Mouse (Mus musculus) megakaryocyte, embryonic 14.5 days (primary cell): ENCODE data around the gene Tenm3. TPM values are rescaled to one million over a fixed set of nuclear protein-coding genes. Genes with fewer than 3 reads are reported as not detected.

ENCODE experiments used
- H3K27me3 ChIP-seq: replicated peaks from 2 replicates; pipeline ENCODE3; 2012; ENCODE audit warnings: inconsistent platforms
- H3K36me3 ChIP-seq: replicated peaks from 2 replicates; pipeline ENCODE3; 2012; ENCODE audit warnings: low read length, inconsistent platforms, mixed read lengths
- H3K4me1 ChIP-seq: 2 replicates; pipeline ENCODE4 v1.6.1; 2012; ENCODE audit warnings: inconsistent platforms
- H3K4me3 ChIP-seq: replicated peaks from 2 replicates; pipeline ENCODE3; 2012; ENCODE audit warnings: moderate library complexity, mild to moderate bottlenecking, inconsistent platforms
- H3K9me3 ChIP-seq: 2 replicates; pipeline ENCODE4 v1.6.1; 2012; ENCODE audit warnings: inconsistent platforms
- FLI1 ChIP-seq: IDR thresholded peaks from 2 replicates; pipeline ENCODE4 v1.6.1; 2012; ENCODE audit warnings: low read length, inconsistent platforms, mixed read lengths
- GATA1 ChIP-seq: IDR thresholded peaks from 3 replicates; pipeline ENCODE4 v1.6.1; 2012; ENCODE audit warnings: mixed read lengths, low read length, inconsistent platforms, borderline replicate concordance
- polyA plus RNA-seq: library from polyadenylated mRNA; stranded (reverse); fragments of >175 nt; gene quantifications from 2 replicates; pipeline ENCODE4 v1.2.3, GENCODE M21; 2012; ENCODE audit warnings: low replicate concordance; ENCODE audit not compliant: insufficient read depth

Gene Tenm3
- polyA plus RNA-seq, 1 experiment: 0.39 TPM

DNA sequence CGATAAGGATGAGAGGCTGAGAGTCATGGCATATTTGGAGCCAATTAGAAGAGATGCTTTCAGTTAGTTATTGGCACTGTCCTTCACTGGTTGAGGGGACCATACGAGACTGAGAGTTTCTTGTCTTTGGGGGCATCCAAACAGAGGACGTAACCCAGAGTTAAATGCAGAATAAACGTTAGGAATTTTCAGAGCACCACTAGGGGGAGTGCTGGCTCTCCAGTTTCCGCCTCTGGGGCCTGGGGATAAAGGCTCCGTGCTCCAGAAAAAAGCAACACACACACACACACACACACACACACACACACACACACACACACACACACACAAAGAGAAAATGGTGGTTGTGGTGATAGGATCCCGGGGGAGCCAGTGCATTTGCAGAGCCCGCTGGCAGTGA lies 636.8 kb downstream of the Tenm3 start:
- Histone ChIP-seq H3K36me3 (no peaks in the 10 kb centered on the region), H3K4me1 (no peaks in the 10 kb centered on the region), H3K9me3 (peaks cover 51% of the 10 kb centered on the region), H3K4me3 (no peak overlapping the region), H3K27me3 (no peaks in the 10 kb centered on the region)
- TF ChIP-seq GATA1 (no peak), FLI1 (no peak)

DNA sequence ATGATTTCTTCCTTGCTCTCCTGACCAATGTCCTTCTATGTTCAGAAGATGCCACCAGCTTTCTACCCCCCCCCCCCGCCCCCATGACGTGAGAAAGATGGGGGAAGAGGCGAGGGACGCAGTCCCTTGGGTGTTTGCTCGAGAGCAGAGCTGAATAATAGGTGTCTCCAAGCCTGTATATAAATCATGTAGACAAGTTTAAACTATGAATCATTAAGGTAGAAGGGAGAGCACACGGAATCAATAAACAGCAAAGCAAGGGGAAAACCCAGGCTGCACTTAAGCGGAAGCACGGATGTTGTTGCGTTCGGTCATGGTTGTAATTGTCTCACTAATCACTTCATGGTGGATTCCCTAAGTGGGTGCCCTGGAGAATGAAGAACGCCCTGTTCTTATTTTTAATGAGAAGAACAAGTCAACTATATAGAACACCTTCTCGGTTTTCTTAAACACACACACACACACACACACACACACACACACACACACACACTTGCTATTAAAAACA lies 638.9 kb downstream of the Tenm3 start:
- Histone ChIP-seq H3K9me3 (peaks cover 40% of the 10 kb centered on the region), H3K27me3 (no peaks in the 10 kb centered on the region)

GRCm38 (mm10) chr8:48204114-48204837 lies 639.5 kb downstream of the Tenm3 start:
- TF ChIP-seq GATA1 (no peak), FLI1 (no peak)

More for the DNA sequence above, 638.9 kb downstream of the Tenm3 start:
- TF ChIP-seq FLI1 (no peak), GATA1 (no peak)
- no peaks in the 10 kb centered on the region for H3K36me3 ChIP-seq
- no peaks in the 10 kb centered on the region for H3K4me1 ChIP-seq
- H3K4me3 ChIP-seq: no peak overlapping the region

DNA sequence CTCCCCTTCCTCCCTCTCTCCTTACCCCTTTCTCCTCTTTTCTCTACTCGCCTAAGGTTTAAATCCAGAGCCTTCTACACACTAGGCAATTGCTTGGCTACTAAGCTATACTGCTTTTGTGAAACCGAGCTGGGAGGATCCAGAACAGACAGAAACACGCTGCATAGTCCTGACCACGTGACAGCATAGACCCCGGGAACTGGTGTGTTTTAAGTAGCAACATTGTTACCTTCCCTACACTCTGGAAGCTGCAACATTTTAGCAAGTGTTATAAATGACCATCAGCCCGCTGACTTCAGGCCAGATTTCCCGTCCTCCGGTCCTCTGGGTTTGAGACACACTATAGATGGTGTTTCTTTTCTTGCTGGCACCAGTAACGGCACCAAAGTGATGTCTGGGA lies 640.1 kb downstream of the Tenm3 start:
- Histone ChIP-seq H3K36me3 (no peaks in the 10 kb centered on the region), H3K4me3 (no peak overlapping the region), H3K9me3 (peaks cover 45% of the 10 kb centered on the region), H3K27me3 (no peaks in the 10 kb centered on the region), H3K4me1 (no peaks in the 10 kb centered on the region)
- TF ChIP-seq FLI1 (no peak), GATA1 (no peak)

More at GRCm38 (mm10) chr8:48204114-48204837, 639.5 kb downstream of the Tenm3 start:
- Histone ChIP-seq H3K4me1 (no peaks in the 10 kb centered on the region), H3K36me3 (no peaks in the 10 kb centered on the region), H3K9me3 (peaks cover 44% of the 10 kb centered on the region), H3K4me3 (no peak overlapping the region), H3K27me3 (no peaks in the 10 kb centered on the region)

DNA sequence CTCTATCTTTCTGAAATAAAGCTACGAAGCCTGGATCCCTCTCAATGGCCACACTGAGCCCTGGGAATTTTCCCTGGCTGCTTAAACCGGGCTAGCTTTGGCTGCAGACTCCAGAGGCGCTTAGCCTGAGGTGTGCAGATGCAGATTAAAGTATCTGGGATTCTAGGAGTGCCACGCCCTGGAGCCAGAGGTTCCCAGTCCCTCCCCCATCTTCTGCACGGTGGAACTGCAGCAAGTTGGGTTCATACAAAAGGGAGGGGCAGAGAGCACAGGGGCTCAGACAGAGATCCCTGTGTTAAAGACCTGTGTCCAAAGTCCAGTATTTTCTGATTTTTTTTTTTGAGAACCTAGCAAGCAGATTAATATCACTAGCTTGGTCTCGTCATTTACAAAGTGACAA lies 640.6 kb downstream of the Tenm3 start:
- H3K9me3 ChIP-seq: peaks cover 45% of the 10 kb centered on the region
- no peaks in the 10 kb centered on the region for H3K4me1 ChIP-seq
- H3K27me3 ChIP-seq: no peaks in the 10 kb centered on the region
- H3K36me3 ChIP-seq: no peaks in the 10 kb centered on the region
- no peak overlapping the region for H3K4me3 ChIP-seq
- no peak for TF ChIP-seq FLI1
- no peak for TF ChIP-seq GATA1

GRCm38 (mm10) chr8:48202632-48203031 lies 641.1 kb downstream of the Tenm3 start:
- TF ChIP-seq FLI1 (no peak), GATA1 (no peak)
- H3K4me3 ChIP-seq: no peak overlapping the region
- no peaks in the 10 kb centered on the region for H3K36me3 ChIP-seq
- no peaks in the 10 kb centered on the region for H3K27me3 ChIP-seq
- peaks cover 48% of the 10 kb centered on the region for H3K9me3 ChIP-seq
- no peaks in the 10 kb centered on the region for H3K4me1 ChIP-seq

DNA sequence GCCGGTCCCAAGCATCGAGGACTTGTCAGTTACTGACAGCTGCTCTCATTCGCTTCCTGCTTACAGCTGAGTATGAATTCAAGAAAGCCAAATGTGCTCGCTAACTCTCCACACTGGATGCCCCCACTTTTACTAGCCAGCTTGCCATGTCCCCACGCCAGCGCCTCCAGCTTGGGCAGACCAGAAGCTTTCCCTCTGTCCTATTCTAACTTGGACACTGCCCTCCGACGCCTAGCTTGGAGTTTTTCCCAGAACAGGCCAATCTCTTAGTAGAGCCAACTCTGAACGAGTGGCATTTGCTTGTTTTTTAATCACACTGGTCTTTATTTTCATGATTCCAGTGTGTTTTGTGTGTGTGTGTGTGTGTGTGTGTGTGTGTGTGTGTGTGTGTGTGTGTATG lies 644.6 kb downstream of the Tenm3 start:
- Histone ChIP-seq H3K4me1 (no peaks in the 10 kb centered on the region), H3K27me3 (no peaks in the 10 kb centered on the region), H3K36me3 (no peaks in the 10 kb centered on the region), H3K9me3 (peaks cover 54% of the 10 kb centered on the region), H3K4me3 (no peak overlapping the region)
- no peak for TF ChIP-seq FLI1
- no peak for TF ChIP-seq GATA1

DNA sequence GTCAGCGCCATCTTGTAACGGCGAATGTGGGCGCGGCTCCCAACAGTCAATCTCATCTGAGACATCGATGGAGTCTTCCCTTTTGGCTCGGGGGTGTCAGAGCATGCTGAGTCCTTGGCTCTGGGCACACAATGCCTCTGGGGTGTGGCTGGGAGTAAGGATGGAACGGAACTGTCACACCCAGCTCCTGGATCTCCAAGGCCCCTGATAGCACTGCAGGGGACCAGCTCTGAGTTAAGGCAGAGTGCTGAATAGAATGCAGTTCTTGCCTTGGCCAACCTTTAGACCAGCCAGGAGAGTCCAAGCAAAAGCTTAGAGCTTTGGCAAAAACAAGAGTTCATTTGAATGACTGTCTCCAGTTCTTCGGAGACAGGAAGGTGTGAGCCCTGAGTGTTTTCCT lies 647.8 kb downstream of the Tenm3 start:
- Histone ChIP-seq H3K9me3 (peaks cover 40% of the 10 kb centered on the region), H3K27me3 (no peaks in the 10 kb centered on the region), H3K36me3 (no peaks in the 10 kb centered on the region), H3K4me3 (no peak overlapping the region), H3K4me1 (no peaks in the 10 kb centered on the region)
- TF ChIP-seq GATA1 (no peak), FLI1 (no peak)

DNA sequence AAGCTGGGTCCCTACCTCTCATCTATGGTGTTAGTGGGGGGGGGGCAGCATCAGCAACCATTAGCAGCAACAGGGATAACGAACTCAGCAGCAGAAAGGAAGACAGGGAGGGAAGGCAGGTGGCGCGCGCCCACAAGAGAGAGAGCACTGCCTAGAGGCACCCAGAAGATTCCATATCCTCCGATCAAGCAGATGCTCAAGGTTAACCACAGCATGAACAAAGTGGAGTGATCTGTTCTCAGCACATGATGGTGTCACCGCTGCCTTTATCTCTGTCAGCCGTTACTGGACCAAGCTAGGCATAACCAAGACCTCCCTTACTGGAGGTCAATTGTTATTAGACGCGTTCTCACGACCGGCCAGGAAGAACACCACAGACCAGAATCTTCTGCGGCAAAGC lies 655.2 kb downstream of the Tenm3 start:
- TF ChIP-seq GATA1: no peak
- TF ChIP-seq FLI1: no peak
- Histone ChIP-seq H3K27me3 (no peaks in the 10 kb centered on the region), H3K4me3 (no peak overlapping the region), H3K4me1 (no peaks in the 10 kb centered on the region), H3K9me3 (peaks cover 19% of the 10 kb centered on the region), H3K36me3 (no peaks in the 10 kb centered on the region)

DNA sequence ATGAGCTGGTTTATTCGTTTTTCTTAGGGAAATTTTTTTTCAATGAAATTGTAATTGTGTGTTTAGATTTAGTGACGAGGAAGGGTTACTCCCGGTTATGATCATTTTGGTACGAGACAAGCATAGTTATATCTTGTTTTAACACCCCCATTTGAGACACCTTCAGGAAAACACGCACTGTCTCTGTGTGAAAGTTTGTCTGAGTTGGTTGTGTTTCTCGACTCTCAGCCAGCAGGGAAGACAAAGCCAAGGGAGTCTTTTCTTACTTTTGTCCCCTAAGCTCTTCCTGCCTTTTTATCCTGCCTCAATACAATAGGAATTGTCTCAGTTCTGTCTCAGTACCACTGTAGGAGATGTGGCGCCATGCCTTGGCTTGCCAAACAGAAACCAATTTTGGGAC lies 660.0 kb downstream of the Tenm3 start:
- H3K9me3 ChIP-seq: peaks cover 44% of the 10 kb centered on the region
- no peaks in the 10 kb centered on the region for H3K36me3 ChIP-seq
- no peak for TF ChIP-seq FLI1
- TF ChIP-seq GATA1: no peak
- H3K4me3 ChIP-seq: no peak overlapping the region
- H3K4me1 ChIP-seq: no peaks in the 10 kb centered on the region
- H3K27me3 ChIP-seq: no peaks in the 10 kb centered on the region
